Mouse (Mus musculus) right cerebral cortex, adult 2 months (tissue): ENCODE data around the gene Abca8b.
"Not testable (repeated sequence)": the region's sequence is repeated elsewhere in the genome, so short reads cannot be mapped to it uniquely, and the experiment has no call there.

Experiments used
- DNase-seq, 2 experiments: peaks; one replicate each; pipeline ENCODE4 v3.0.0; 2021 to 2022; ENCODE audit warnings: low spot score in 2 of 2

Abca8b gene

GRCm38 (mm10) chr11:109995624-109996023 lies at the start of gene Abca8b:
Abca8b (minus strand) TSS chr11:109995845.
- DNase-seq = peak; percentile 88 to 89

- DNase-seq = no peak
Measured at GRCm38 (mm10) chr11:110037795-110038194, 42.1 kb upstream of the Abca8b start.

GRCm38 (mm10) chr11:110028913-110029695 lies 33.5 kb upstream of the Abca8b start:
- no peak for DNase-seq

GRCm38 (mm10) chr11:110010836-110011546 lies 15.3 kb upstream of the Abca8b start:
- DNase-seq = no peak

- DNase-seq = peak; percentile 44 to 56
Measured at GRCm38 (mm10) chr11:109995013-109995412, 632 bp downstream of the Abca8b start.

GRCm38 (mm10) chr11:109994014-109994413 lies 1.6 kb downstream of the Abca8b start:
- DNase-seq = no peak

- DNase-seq = peak in 1 of 2 experiments; percentile 14
Measured at GRCm38 (mm10) chr11:109991270-109991669, 4.4 kb downstream of the Abca8b start.

- no peak for DNase-seq
Measured at GRCm38 (mm10) chr11:109990256-109990655, 5.4 kb downstream of the Abca8b start.

GRCm38 (mm10) chr11:109988164-109988563 lies 7.5 kb downstream of the Abca8b start:
- no peak for DNase-seq

GRCm38 (mm10) chr11:109987460-109988072 lies 8.1 kb downstream of the Abca8b start:
- not testable (repeated sequence) for DNase-seq

- no peak for DNase-seq
Measured at GRCm38 (mm10) chr11:109981872-109982271, 13.8 kb downstream of the Abca8b start.

GRCm38 (mm10) chr11:109970521-109970920 lies 25.1 kb downstream of the Abca8b start:
- DNase-seq = no peak

GRCm38 (mm10) chr11:109961495-109962492 lies 33.9 kb downstream of the Abca8b start:
- DNase-seq = peak in 1 of 2 experiments; percentile 6

GRCm38 (mm10) chr11:109955185-109955584 lies 40.5 kb downstream of the Abca8b start:
- no peak for DNase-seq

GRCm38 (mm10) chr11:109936915-109937314 lies 58.7 kb downstream of the Abca8b start:
- DNase-seq = no peak

- DNase-seq = not testable (repeated sequence)
Measured at GRCm38 (mm10) chr11:109933207-109933606, 62.4 kb downstream of the Abca8b start.

GRCm38 (mm10) chr11:109928489-109928888 lies 67.2 kb downstream of the Abca8b start:
- no peak for DNase-seq

- no peak for DNase-seq
Measured at GRCm38 (mm10) chr11:109926718-109927680, 68.6 kb downstream of the Abca8b start.

- DNase-seq = no peak
Measured at GRCm38 (mm10) chr11:109922236-109922635, 73.4 kb downstream of the Abca8b start.

GRCm38 (mm10) chr11:109919480-109919879 lies 76.2 kb downstream of the Abca8b start:
- no peak for DNase-seq
